Mouse (Mus musculus): ENCODE measurements at regions not wholly inside any gene's neighbourhood (a gene's known extent, or its start where the extent isn't known, plus 50 kb on each side); places are given as distances from the start of the nearest gene placed in this dataset.

DNA sequence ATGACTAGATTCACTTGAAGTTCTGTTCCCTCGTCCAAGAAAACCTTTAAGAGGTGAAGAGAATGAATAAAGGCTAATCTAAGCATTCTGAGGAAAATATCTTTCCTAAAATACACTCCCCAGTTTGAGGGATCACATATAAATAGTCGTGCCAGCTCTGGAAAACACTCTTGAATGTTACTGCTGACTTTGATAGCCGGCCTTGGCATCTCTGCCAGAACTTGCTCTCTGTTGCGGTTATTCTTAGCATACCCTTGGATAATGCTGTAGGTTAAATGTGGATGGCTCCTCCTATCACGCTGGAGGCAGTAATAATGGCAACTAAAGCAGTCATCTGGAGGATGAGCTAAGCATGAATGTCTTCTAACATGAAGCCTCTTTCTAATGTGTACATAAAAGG lies 363.6 kb upstream of the Adgrl2 start:
- no peak overlapping the region for H3K4me2 ChIP-seq (ENCODE audit: low read length)
- no peaks in the 10 kb centered on the region for H3K36me3 ChIP-seq (ENCODE audit: control insufficient read depth, insufficient read depth, low read length)
- H3K4me3 ChIP-seq (ENCODE audit: low read length) = no peak overlapping the region
- no peak for ATAC-seq
- WGBS = 92% methylated on average over 5 of the region's 5 CpGs
- no peaks in the 10 kb centered on the region for H3K27me3 ChIP-seq (replicated peaks; ENCODE audit: control insufficient read depth, insufficient read depth, low read length)
- H3K9ac ChIP-seq (ENCODE audit: low read depth, low read length) = no peak overlapping the region
- no peaks in the 10 kb centered on the region for H3K9me3 ChIP-seq (ENCODE audit: control insufficient read depth, low read length)
- H3K4me1 ChIP-seq (ENCODE audit: control insufficient read depth, insufficient read depth, low read depth, low read length) = peaks cover 10% of the 10 kb centered on the region
- no peak overlapping the region for H3K27ac ChIP-seq (ENCODE audit: low read depth, low read length)

DNA sequence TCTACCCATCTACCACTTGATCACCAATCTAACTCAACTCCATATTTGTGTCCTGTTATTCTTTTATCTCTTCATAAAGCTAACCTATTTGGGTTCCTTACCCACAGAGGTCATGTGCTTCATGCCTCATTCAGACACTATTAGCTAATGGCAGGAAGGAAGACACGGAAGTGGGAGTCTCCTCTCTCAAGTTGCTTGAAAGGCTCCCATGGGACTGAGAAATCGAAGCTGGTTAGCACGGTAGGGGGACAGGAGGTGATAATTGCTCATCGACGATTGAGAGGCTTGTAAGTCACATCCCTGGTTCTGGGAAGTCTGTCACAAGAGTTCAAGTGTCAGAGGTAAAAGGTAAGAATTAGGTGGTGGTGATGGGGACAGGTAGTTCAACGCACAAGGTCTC lies 362.2 kb upstream of the Adgrl2 start:
- no peak overlapping the region for H3K27ac ChIP-seq (ENCODE audit: low read depth, low read length)
- H3K4me1 ChIP-seq (ENCODE audit: control insufficient read depth, insufficient read depth, low read depth, low read length) = no peaks in the 10 kb centered on the region
- no peaks in the 10 kb centered on the region for H3K36me3 ChIP-seq (ENCODE audit: control insufficient read depth, insufficient read depth, low read length)
- H3K9ac ChIP-seq (ENCODE audit: low read depth, low read length) = no peak overlapping the region
- 80% methylated on average over 6 of the region's 6 CpGs for WGBS
- no peak for ATAC-seq
- H3K4me3 ChIP-seq (ENCODE audit: low read length) = no peak overlapping the region
- no peak overlapping the region for H3K4me2 ChIP-seq (ENCODE audit: low read length)
- H3K27me3 ChIP-seq (replicated peaks; ENCODE audit: control insufficient read depth, insufficient read depth, low read length) = no peaks in the 10 kb centered on the region
- no peaks in the 10 kb centered on the region for H3K9me3 ChIP-seq (ENCODE audit: control insufficient read depth, low read length)

DNA sequence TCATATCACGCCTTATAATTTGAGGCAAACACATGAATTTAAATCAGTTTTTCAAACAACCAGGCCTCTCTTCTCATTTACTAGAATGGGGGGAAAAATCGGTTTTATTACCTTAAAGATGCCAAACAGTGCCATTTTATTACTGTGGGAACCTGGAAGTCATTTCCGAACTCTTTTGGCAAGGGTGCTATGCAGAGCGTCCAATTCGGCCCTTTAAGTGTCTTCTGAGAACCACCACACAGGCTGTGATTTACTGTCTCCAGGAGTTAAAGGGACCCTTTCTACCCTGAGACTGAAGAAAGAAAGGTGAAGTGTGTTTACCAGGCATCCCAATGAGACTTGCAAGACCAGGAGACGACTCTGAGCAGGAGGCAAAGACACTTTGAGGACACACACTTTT lies 359.4 kb upstream of the Adgrl2 start:
- H3K9me3 ChIP-seq (ENCODE audit: control insufficient read depth, low read length) = no peaks in the 10 kb centered on the region
- no peak overlapping the region for H3K27ac ChIP-seq (ENCODE audit: low read depth, low read length)
- WGBS = 72% methylated on average over 6 of the region's 6 CpGs
- no peaks in the 10 kb centered on the region for H3K27me3 ChIP-seq (replicated peaks; ENCODE audit: control insufficient read depth, insufficient read depth, low read length)
- ATAC-seq = no peak
- no peaks in the 10 kb centered on the region for H3K4me1 ChIP-seq (ENCODE audit: control insufficient read depth, insufficient read depth, low read depth, low read length)
- H3K36me3 ChIP-seq (ENCODE audit: control insufficient read depth, insufficient read depth, low read length) = no peaks in the 10 kb centered on the region
- no peak overlapping the region for H3K4me2 ChIP-seq (ENCODE audit: low read length)
- no peak overlapping the region for H3K4me3 ChIP-seq (ENCODE audit: low read length)
- no peak overlapping the region for H3K9ac ChIP-seq (ENCODE audit: low read depth, low read length)

DNA sequence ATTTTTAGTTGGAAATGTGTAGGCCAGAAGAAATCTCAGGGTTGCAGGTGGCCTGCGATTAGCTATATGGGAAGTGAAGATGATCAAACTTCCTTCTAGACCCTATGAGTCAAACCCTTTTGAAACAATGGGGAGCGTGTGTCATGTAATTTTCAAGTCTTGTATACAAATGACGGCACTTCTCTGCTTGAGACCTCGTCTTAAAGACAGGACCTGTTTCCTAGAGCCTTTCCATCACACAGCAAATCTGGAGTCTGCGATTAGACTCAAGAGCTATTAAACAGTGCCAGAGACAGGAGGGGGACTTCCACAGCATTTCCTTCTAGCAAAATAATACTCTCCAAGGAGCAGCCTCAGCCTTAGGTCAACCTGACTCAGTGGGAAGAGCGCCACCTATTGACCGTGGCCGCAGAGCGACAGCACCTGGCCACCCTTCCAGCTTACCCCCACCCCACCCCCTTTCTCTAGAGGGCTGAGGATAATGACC lies 358.9 kb upstream of the Adgrl2 start:
- no peak overlapping the region for H3K4me3 ChIP-seq (ENCODE audit: low read length)
- no peaks in the 10 kb centered on the region for H3K36me3 ChIP-seq (ENCODE audit: control insufficient read depth, insufficient read depth, low read length)
- H3K4me2 ChIP-seq (ENCODE audit: low read length) = no peak overlapping the region
- WGBS = 47% methylated on average over 9 of the region's 9 CpGs
- no peak overlapping the region for H3K9ac ChIP-seq (ENCODE audit: low read depth, low read length)
- no peak for ATAC-seq
- H3K9me3 ChIP-seq (ENCODE audit: control insufficient read depth, low read length) = no peaks in the 10 kb centered on the region
- no peaks in the 10 kb centered on the region for H3K27me3 ChIP-seq (replicated peaks; ENCODE audit: control insufficient read depth, insufficient read depth, low read length)
- H3K27ac ChIP-seq (ENCODE audit: low read depth, low read length) = no peak overlapping the region
- no peaks in the 10 kb centered on the region for H3K4me1 ChIP-seq (ENCODE audit: control insufficient read depth, insufficient read depth, low read depth, low read length)

DNA sequence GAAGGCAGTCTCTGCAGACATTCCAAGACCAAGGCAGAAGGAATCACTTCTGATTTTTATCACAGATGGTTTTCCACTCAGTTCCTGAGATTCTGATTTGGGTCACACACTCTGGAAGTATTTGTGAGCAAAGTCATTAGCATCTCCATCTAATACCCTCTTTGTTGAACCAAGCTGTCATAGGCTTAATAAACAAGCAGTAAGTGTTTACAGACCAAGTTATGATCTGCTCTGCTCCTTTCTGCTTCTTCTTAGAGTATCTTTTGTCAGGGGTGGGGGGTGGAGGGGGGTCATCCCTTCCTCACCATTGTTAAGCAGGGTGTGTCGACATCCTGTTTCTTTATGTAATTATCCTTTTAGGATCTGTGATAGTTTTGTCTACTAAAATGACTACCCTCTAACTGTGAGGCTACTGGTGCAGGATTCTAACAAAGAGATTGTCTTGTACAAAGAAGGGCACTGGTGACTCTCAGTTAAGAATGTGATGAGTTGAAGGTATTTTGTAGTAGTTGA lies 358.2 kb upstream of the Adgrl2 start:
- no peak overlapping the region for H3K4me2 ChIP-seq (ENCODE audit: low read length)
- no peaks in the 10 kb centered on the region for H3K4me1 ChIP-seq (ENCODE audit: control insufficient read depth, insufficient read depth, low read depth, low read length)
- no peaks in the 10 kb centered on the region for H3K9me3 ChIP-seq (ENCODE audit: control insufficient read depth, low read length)
- no peaks in the 10 kb centered on the region for H3K36me3 ChIP-seq (ENCODE audit: control insufficient read depth, insufficient read depth, low read length)
- no peak overlapping the region for H3K4me3 ChIP-seq (ENCODE audit: low read length)
- H3K27me3 ChIP-seq (replicated peaks; ENCODE audit: control insufficient read depth, insufficient read depth, low read length) = no peaks in the 10 kb centered on the region
- H3K27ac ChIP-seq (ENCODE audit: low read depth, low read length) = no peak overlapping the region
- WGBS = 62% methylated on average over 1 of the region's 1 CpGs
- H3K9ac ChIP-seq (ENCODE audit: low read depth, low read length) = no peak overlapping the region
- no peak for ATAC-seq

DNA sequence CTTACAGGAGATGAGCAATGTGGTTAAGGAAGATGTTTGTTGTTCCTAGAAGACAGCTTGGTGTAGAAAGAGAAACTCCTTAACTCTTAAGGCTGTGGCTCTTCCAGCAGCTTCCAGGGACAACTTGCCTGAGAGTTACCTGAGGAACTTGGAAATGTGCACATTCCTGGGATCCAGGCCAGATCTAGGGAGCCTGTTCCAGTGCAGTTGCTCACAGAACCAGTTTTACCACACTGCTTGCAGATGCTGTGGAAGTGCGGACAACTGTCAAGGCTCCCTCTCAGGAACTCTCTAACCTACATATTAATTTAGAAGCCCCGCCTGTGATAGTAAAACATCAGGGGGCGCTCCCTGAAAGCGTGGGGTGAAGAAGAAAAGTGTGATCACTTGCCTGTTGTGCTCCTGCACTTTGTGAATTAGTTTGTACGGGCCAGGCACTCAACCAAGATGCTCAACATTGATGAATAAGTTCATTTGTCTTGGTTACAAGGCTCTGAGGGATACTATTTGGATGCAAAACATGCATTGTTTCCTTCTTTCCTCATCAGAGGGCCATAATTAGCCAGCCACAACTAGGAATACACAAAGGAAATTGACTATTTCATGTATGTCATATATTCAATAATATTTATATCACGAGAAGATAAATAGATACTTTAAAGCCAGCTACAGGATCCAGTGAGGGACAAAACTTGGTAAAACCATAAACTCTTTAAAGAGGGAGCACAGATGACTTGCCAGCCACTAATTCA lies 357.1 kb upstream of the Adgrl2 start:
- 39% methylated on average over 6 of the region's 6 CpGs for WGBS

DNA sequence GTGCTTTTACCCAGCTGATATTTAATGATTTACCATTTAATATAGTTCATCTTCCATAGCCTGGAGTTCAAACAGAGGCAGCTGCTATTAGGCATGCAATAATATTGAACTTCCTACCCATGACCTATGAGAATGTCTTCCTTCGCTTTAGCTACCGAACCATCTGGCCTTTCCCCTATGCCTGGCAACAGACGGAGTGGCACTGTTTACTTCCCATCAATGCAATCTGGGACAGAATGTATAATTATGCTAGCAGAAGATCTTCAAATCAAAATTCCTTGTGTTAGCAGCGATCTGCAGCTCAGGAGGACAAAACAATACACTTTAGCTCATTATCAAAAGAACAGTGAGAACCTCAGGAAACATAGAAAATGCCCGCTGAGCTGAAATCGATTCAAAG lies 352.2 kb upstream of the Adgrl2 start:
- Histone ChIP-seq H3K9me3 (ENCODE audit: control insufficient read depth, low read length) (no peaks in the 10 kb centered on the region), H3K27ac (ENCODE audit: low read depth, low read length) (no peak overlapping the region), H3K27me3 (replicated peaks; ENCODE audit: control insufficient read depth, insufficient read depth, low read length) (no peaks in the 10 kb centered on the region), H3K4me2 (ENCODE audit: low read length) (no peak overlapping the region), H3K4me1 (ENCODE audit: control insufficient read depth, insufficient read depth, low read depth, low read length) (no peaks in the 10 kb centered on the region; the same call in 1 of the 2 replicates), H3K4me3 (ENCODE audit: low read length) (no peak overlapping the region), H3K36me3 (ENCODE audit: control insufficient read depth, insufficient read depth, low read length) (no peaks in the 10 kb centered on the region), H3K9ac (ENCODE audit: low read depth, low read length) (no peak overlapping the region)
- 62% methylated on average over 6 of the region's 6 CpGs for WGBS
- no peak for ATAC-seq

More for the DNA sequence above, 357.1 kb upstream of the Adgrl2 start:
- Histone ChIP-seq H3K4me1 (ENCODE audit: control insufficient read depth, insufficient read depth, low read depth, low read length) (no peaks in the 10 kb centered on the region; the same call in 1 of the 2 replicates), H3K27me3 (replicated peaks; ENCODE audit: control insufficient read depth, insufficient read depth, low read length) (no peaks in the 10 kb centered on the region), H3K4me2 (ENCODE audit: low read length) (no peak overlapping the region), H3K27ac (ENCODE audit: low read depth, low read length) (no peak overlapping the region), H3K9ac (ENCODE audit: low read depth, low read length) (no peak overlapping the region), H3K36me3 (ENCODE audit: control insufficient read depth, insufficient read depth, low read length) (no peaks in the 10 kb centered on the region), H3K9me3 (ENCODE audit: control insufficient read depth, low read length) (no peaks in the 10 kb centered on the region), H3K4me3 (ENCODE audit: low read length) (no peak overlapping the region)
- ATAC-seq = no peak

DNA sequence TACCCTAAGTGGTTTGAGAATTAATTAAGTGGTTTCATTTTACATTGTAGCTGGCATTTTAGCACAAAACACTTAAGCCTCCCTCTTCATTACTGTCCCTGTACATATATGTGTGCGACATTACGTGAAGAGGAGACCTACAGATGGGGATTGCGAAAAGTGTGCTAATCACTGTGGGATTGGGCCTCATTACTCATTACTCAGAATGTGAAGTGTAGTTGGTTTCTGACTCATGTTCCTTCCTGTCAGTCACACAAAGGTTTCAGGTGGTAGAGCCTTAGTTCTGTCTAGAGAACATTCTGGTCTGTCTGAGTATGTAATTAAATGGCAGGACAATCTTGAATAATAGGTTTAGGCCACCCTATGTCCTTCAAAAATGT lies 349.0 kb upstream of the Adgrl2 start:
- no peak overlapping the region for H3K27ac ChIP-seq (ENCODE audit: low read depth, low read length)
- H3K9ac ChIP-seq (ENCODE audit: low read depth, low read length) = no peak overlapping the region
- H3K36me3 ChIP-seq (ENCODE audit: control insufficient read depth, insufficient read depth, low read length) = no peaks in the 10 kb centered on the region
- no peak for ATAC-seq
- 84% methylated on average over 3 of the region's 3 CpGs for WGBS
- no peaks in the 10 kb centered on the region for H3K9me3 ChIP-seq (ENCODE audit: control insufficient read depth, low read length)
- H3K4me2 ChIP-seq (ENCODE audit: low read length) = no peak overlapping the region
- H3K4me1 ChIP-seq (ENCODE audit: control insufficient read depth, insufficient read depth, low read depth, low read length) = no peaks in the 10 kb centered on the region; the same call in 1 of the 2 replicates
- no peak overlapping the region for H3K4me3 ChIP-seq (ENCODE audit: low read length)
- H3K27me3 ChIP-seq (replicated peaks; ENCODE audit: control insufficient read depth, insufficient read depth, low read length) = no peaks in the 10 kb centered on the region; the same call in 1 of the 2 replicates

DNA sequence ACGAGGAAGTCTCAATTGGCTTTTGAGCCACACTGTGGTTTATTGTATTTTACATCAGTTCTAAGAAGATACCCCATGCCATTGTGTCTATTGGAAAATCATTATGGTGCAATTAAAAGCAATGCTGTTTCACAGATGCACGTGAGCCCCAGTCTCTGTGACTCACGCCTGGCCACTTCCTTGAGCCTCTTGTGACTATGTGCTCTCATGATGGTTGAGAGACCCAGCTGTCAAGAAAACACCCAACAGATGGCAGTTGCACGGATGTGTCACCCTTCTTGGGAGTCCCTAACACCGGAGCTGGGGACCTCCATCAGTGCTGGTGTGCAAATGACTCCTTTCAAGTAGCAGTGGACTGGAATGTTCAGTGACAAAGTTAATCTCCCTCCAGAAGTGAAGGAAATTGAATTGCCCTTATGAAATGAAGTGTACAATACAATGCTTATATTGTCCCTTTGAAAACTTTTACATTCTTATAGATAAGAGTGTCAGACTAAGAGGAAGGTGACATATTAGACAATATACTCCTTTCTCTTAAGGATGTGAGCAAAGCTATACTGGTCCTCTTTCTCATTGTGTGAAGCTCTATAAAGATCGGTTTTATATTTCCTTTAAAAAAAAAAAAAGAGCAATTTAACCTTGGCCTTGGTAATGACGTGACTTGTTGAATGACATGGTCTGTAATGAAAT lies 348.5 kb upstream of the Adgrl2 start:
- Histone ChIP-seq H3K4me3 (ENCODE audit: low read length) (no peak overlapping the region), H3K36me3 (ENCODE audit: control insufficient read depth, insufficient read depth, low read length) (no peaks in the 10 kb centered on the region), H3K27me3 (replicated peaks; ENCODE audit: control insufficient read depth, insufficient read depth, low read length) (no peaks in the 10 kb centered on the region; the same call in 1 of the 2 replicates), H3K9ac (ENCODE audit: low read depth, low read length) (no peak overlapping the region), H3K27ac (ENCODE audit: low read depth, low read length) (no peak overlapping the region), H3K4me1 (ENCODE audit: control insufficient read depth, insufficient read depth, low read depth, low read length) (no peaks in the 10 kb centered on the region; the same call in 1 of the 2 replicates), H3K9me3 (ENCODE audit: control insufficient read depth, low read length) (no peaks in the 10 kb centered on the region), H3K4me2 (ENCODE audit: low read length) (no peak overlapping the region)
- WGBS = 72% methylated on average over 7 of the region's 7 CpGs
- no peak for ATAC-seq
